Mouse (Mus musculus) hindbrain, postnatal 0 days (tissue): ENCODE data around the gene Dmd. TPM values are rescaled to one million over a fixed set of nuclear protein-coding genes. Genes with fewer than 3 reads are reported as not detected.

Source experiments
- ATAC-seq: fragments of 200-750 bp; cut with Nextera tagmentation; 2 replicates; pipeline ENCODE4 v1.8.0; 2017; ENCODE audit warnings: mild to moderate bottlenecking, moderate TSS enrichment, moderate library complexity
- DNase-seq: peaks from one replicate; pipeline ENCODE4 v3.0.0-alpha.2; 2015; ENCODE audit warnings: low spot score
- H3K27ac ChIP-seq: fragments of 300-500 bp; sonication (generic); 2 replicates; pipeline ENCODE4 v1.5.1; 2014; ENCODE audit warnings: mild to moderate bottlenecking
- H3K27me3 ChIP-seq: fragments of 300-500 bp; sonication (generic); 2 replicates; pipeline ENCODE4 v1.6.1; 2014; ENCODE audit warnings: low read length, mixed read lengths; ENCODE audit not compliant: insufficient read depth
- H3K36me3 ChIP-seq: fragments of 300-500 bp; sonication (generic); 2 replicates; pipeline ENCODE4 v1.6.1; 2014; ENCODE audit warnings: low read length, mixed read lengths; ENCODE audit not compliant: insufficient read depth
- H3K4me1 ChIP-seq: fragments of 300-500 bp; sonication (generic); 2 replicates; pipeline ENCODE4 v1.6.1; 2014; ENCODE audit warnings: antibody characterized with exemption, low read length, mixed read lengths; ENCODE audit not compliant: insufficient read depth
- H3K4me2 ChIP-seq: fragments of 300-500 bp; sonication (generic); 2 replicates; pipeline ENCODE4 v1.6.1; 2014; ENCODE audit warnings: low read depth, mild to moderate bottlenecking, low read length, moderate library complexity, mixed read lengths
- H3K4me3 ChIP-seq: fragments of 300-500 bp; sonication (generic); 2 replicates; pipeline ENCODE4 v1.5.1; 2014; ENCODE audit warnings: low read length
- H3K9ac ChIP-seq: fragments of 300-500 bp; sonication (generic); replicated peaks from 2 replicates; pipeline ENCODE4 v1.6.1; 2014; ENCODE audit warnings: mild to moderate bottlenecking, low read length, moderate library complexity, mixed read lengths
- H3K9me3 ChIP-seq: fragments of 300-500 bp; sonication (generic); 2 replicates; pipeline ENCODE4 v1.6.1; 2016; ENCODE audit warnings: low read length, mixed read lengths
- CTCF ChIP-seq: IDR thresholded peaks from 2 replicates; pipeline ENCODE4 v1.5.1; 2016; ENCODE audit warnings: antibody characterized with exemption, control low read depth, low read depth
- WGBS: fragments of 180-500 bp; shearing (Covaris S2); extraction: QIAGEN DNeasy Blood & Tissue Kit; methylation state at CpG from one replicate; pipeline ENCODE4 v1.1.7; 2014; 5-methylcytosine and 5-hydroxymethylcytosine counted together
- polyA plus RNA-seq: library from polyadenylated mRNA; unstranded; fragments of >200 nt; fragmentation: Nextera tagmentation; extraction: Ambion mirVana; gene quantifications from 2 replicates; pipeline ENCODE4 v1.2.1, GENCODE M21; 2015
- total RNA-seq: library from RNA; depleted of rRNA; stranded (reverse); fragments of >200 nt; gene quantifications from 2 replicates; pipeline ENCODE4 v1.2.3, GENCODE M21; 2014

The Dmd gene
- total and polyA plus RNA-seq, 2 experiments from 2014 or later, result 22.8 to 73.6 TPM

- no peak overlapping the region for H3K4me2 ChIP-seq
- H3K4me3 ChIP-seq, result no peak overlapping the region
- no peaks in the 10 kb centered on the region for H3K27me3 ChIP-seq
- no peak overlapping the region for H3K9ac ChIP-seq
- DNase-seq, result no peak
- TF ChIP-seq CTCF, result no peak
- H3K4me1 ChIP-seq, result no peaks in the 10 kb centered on the region
- no peak for ATAC-seq
- no peak overlapping the region for H3K27ac ChIP-seq
- H3K9me3 ChIP-seq, result no peaks in the 10 kb centered on the region
- H3K36me3 ChIP-seq, result no peaks in the 10 kb centered on the region
Measured at GRCm38 (mm10) chrX:85226883-85227282, 2278.2 kb downstream of the Dmd start.

DNA sequence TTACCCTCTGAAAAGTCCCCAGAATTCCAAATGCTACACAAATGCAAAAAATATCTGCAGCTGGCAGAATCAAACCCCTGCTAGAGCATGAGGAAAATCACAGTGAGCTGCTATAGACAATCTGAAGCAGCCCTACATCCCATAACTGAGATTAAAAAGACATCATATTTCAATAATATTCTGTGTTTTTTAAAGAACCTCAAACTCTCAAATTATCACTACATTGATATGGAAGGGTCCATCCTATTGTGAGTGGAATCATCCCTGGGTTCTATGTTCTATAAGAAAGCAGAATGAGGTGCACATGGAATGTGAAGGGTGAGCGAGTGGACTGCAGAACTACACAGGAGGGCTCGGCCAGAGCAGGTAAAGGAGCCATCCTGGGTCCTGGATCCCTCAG, 2300.7 kb downstream of the Dmd start, which contains the start of gene Fthl17a:
Gene Fthl17a, plus strand, starts transcription at position 301 of the 400 bp plus-strand sequence.
- Histone ChIP-seq H3K4me1 (no peaks in the 10 kb centered on the region), H3K4me3 (no peak within 1 kb of the TSS), H3K9me3 (no peaks in the 10 kb centered on the region), H3K36me3 (no peaks in the 10 kb centered on the region), H3K4me2 (no peak within 1 kb of the TSS), H3K9ac (no peak within 1 kb of the TSS), H3K27me3 (no peaks in the 10 kb centered on the region), H3K27ac (no peak within 1 kb of the TSS)
- 77% methylated on average over 2 of the region's 2 CpGs for WGBS
- TF ChIP-seq CTCF, result no peak
- no peak for DNase-seq
- ATAC-seq, result no peak
